Mouse (Mus musculus): ENCODE results near the gene Lmln. TPM values are rescaled to one million over a fixed set of nuclear protein-coding genes. Genes with fewer than 3 reads are reported as not detected.
A peak's percentile ranks its signal among the peaks of the same experiment; 100 is the strongest.

The Lmln gene
- polyA plus RNA-seq, 1 experiment: 0.78 TPM

DNA sequence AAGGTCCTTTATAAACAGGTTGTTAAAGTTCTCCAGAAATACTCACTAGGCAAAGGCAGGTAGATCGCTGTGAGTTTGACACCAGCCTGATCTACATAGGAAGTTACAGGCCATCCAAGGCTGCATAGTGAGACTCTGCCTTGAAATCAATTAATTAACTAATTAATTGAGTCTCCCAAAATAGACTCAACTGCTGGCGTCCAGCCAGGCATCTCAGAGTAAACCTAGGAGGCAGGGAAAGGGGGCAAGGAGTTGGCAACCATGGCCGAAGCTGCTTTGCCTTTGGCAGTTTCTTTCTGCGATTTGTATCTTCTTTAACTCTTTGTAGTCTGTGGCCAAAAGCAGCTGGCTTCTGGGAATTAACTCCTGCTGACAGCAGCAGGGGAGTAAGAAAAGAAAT, 51.4 kb downstream of the Lmln start:
- Histone ChIP-seq H3K4me2 (ENCODE audit: low read depth) (no peak overlapping the region), H3K79me2 (ENCODE audit: control insufficient read depth, insufficient read depth) (no peaks in the 10 kb centered on the region), H3K36me3 (ENCODE audit: control insufficient read depth, insufficient read depth) (no peaks in the 10 kb centered on the region), H3K27me3 (ENCODE audit: control insufficient read depth, insufficient read depth, insufficient read length) (no peaks in the 10 kb centered on the region), H3K4me3 (no peak overlapping the region), H3ac (ENCODE audit: control insufficient read depth, insufficient read length) (no peak overlapping the region)
- TF ChIP-seq E2F4 (IDR thresholded peaks at IDR 0.05; ENCODE audit: insufficient read depth): no peak
- no peak for TF ChIP-seq CEBPB (IDR thresholded peaks at IDR 0.05; ENCODE audit: insufficient read depth, poor library complexity, severe bottlenecking)
- TF ChIP-seq SRF (IDR thresholded peaks at IDR 0.05; ENCODE audit: control insufficient read depth, insufficient read length, low read depth): no peak
- TF ChIP-seq POLR2AphosphoS2 (IDR thresholded peaks at IDR 0.05; ENCODE audit: insufficient read length, low read depth): no peak
- no peak for TF ChIP-seq POLR2A (IDR thresholded peaks at IDR 0.05; ENCODE audit: insufficient read length, low read depth)
- TF ChIP-seq MYOD1 (IDR thresholded peaks at IDR 0.05; ENCODE audit: control insufficient read depth in 1 of 3, insufficient read length in 2 of 3, low read depth in 2 of 3): no peak
- TF ChIP-seq MAX (IDR thresholded peaks at IDR 0.05; ENCODE audit: low read depth): no peak
- no peak for TF ChIP-seq MYOG (IDR thresholded peaks at IDR 0.05; ENCODE audit: control insufficient read depth in 1 of 3, insufficient read depth in 1 of 3, insufficient read length in 2 of 3, low read depth in 2 of 3)
- TF ChIP-seq TCF3 (IDR thresholded peaks at IDR 0.05; ENCODE audit: insufficient read length, low read depth): no peak
- TF ChIP-seq USF1 (IDR thresholded peaks at IDR 0.05; ENCODE audit: low read depth): no peak
- TF ChIP-seq TCF12 (IDR thresholded peaks at IDR 0.05; ENCODE audit: insufficient read depth, poor library complexity, severe bottlenecking): no peak

DNA sequence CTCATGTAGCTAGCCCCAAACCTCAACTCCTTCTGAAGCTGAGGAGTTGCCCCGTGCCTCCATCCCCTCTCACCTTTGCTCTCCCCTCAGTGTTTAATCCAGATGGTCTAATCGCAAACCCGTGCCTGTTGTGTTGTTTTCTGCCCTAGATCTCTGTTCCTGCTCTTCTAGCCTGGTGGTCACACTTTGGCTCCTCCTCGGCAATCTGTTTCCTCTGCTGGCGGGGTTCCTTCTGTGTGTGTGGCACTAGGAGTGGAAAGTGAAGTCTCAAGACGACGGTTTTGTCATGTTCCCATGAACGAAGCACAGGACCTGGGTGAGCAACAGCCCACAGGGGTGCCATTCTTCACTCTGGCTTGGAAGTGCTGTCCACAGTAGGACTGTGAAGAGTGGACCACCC, 61.1 kb downstream of the Lmln start:
- no peak overlapping the region for H3K4me3 ChIP-seq
- H3K36me3 ChIP-seq (ENCODE audit: control insufficient read depth, insufficient read depth): no peaks in the 10 kb centered on the region
- TF ChIP-seq TCF3 (IDR thresholded peaks at IDR 0.05; ENCODE audit: insufficient read length, low read depth) (no peak), USF1 (IDR thresholded peaks at IDR 0.05; ENCODE audit: low read depth) (no peak), SRF (IDR thresholded peaks at IDR 0.05; ENCODE audit: control insufficient read depth, insufficient read length, low read depth) (no peak), MYOD1 (IDR thresholded peaks at IDR 0.05; ENCODE audit: control insufficient read depth in 1 of 3, insufficient read length in 2 of 3, low read depth in 2 of 3) (no peak), MYOG (IDR thresholded peaks at IDR 0.05; ENCODE audit: control insufficient read depth in 1 of 3, insufficient read depth in 1 of 3, insufficient read length in 2 of 3, low read depth in 2 of 3) (no peak)
- H3K79me2 ChIP-seq (ENCODE audit: control insufficient read depth, insufficient read depth): no peaks in the 10 kb centered on the region
- no peak overlapping the region for H3K4me2 ChIP-seq (ENCODE audit: low read depth)
- no peaks in the 10 kb centered on the region for H3K27me3 ChIP-seq (ENCODE audit: control insufficient read depth, insufficient read depth, insufficient read length)
- H3ac ChIP-seq (ENCODE audit: control insufficient read depth, insufficient read length): no peak overlapping the region

DNA sequence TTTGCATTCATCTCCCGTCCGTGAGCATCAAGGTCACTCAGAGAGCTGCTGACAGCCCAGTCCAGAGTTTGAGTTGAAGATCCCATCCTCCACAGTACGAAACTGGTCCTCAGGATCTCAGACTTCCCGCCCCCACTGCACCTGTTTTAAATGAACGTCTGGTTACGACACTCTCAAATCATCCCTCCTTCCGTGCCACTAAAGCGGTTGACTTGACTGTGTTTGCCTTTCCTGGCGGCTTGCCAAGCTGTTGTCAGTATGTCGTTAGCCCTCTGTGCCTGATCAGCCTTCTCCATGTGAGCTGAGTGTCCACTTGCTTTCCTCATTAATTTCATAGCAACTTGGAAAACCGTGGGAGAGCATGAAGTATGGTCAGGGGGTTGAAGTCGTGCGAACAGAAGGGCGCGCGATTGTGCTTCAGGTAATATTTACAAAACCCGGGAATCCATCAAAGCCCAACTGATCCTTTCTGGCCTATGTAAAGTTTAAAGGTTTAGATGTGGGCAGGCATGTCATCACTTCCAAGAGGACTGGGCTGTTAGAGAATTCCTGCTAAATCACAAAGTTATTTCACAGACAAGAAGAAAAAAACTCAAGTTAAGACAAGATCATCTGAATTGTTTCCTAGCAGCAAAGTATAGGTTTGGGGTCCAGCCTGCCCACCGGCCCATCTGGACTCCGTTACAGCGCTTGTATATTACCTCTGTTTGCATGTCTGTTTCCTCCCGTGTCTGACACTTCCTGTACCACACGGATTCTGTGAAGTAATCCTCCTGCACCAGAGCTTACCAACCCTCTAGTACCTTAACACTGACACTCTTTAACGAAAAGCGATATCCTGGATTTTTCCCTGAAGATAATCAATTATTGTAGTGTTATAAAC, 61.9 kb downstream of the Lmln start:
- H3K27me3 ChIP-seq (ENCODE audit: control insufficient read depth, insufficient read depth, insufficient read length): no peaks in the 10 kb centered on the region
- no peak overlapping the region for H3K4me2 ChIP-seq (ENCODE audit: low read depth)
- H3K4me3 ChIP-seq: no peak overlapping the region

DNA sequence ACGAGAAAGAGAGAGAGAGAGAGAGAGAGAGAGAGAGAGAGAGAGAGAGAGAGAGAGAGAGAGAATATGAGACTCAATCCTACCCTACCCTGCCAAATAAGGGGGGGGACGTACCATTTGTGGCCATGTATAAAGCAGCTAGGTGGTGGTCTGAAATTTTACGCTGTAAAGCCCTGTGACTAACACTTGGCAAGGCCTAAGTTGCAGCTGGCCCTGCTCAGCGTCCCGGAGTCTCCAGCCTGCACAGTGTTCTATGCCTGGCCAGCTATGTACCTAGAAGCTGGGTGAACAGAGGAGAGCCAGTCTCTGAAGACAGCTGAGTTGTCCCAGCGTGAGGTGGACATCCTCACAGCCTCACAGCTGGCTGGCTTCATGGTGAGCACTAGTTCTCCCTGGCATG, 64.7 kb downstream of the Lmln start:
- no peaks in the 10 kb centered on the region for H3K27me3 ChIP-seq (ENCODE audit: control insufficient read depth, insufficient read depth, insufficient read length)
- no peak for TF ChIP-seq TCF12 (IDR thresholded peaks at IDR 0.05; ENCODE audit: insufficient read depth, poor library complexity, severe bottlenecking)
- TF ChIP-seq MYOG (IDR thresholded peaks at IDR 0.05; ENCODE audit: control insufficient read depth in 1 of 3, insufficient read depth in 1 of 3, insufficient read length in 2 of 3, low read depth in 2 of 3): no peak
- TF ChIP-seq POLR2AphosphoS2 (IDR thresholded peaks at IDR 0.05; ENCODE audit: insufficient read length, low read depth): no peak
- TF ChIP-seq USF1 (IDR thresholded peaks at IDR 0.05; ENCODE audit: low read depth): no peak
- H3K79me2 ChIP-seq (ENCODE audit: control insufficient read depth, insufficient read depth): no peaks in the 10 kb centered on the region

More for the DNA sequence above, 61.9 kb downstream of the Lmln start:
- TF ChIP-seq E2F4 (IDR thresholded peaks at IDR 0.05; ENCODE audit: insufficient read depth): no peak
- no peak for TF ChIP-seq TCF3 (IDR thresholded peaks at IDR 0.05; ENCODE audit: insufficient read length, low read depth)
- TF ChIP-seq POLR2AphosphoS2 (IDR thresholded peaks at IDR 0.05; ENCODE audit: insufficient read length, low read depth): no peak
- no peak for TF ChIP-seq MYOG (IDR thresholded peaks at IDR 0.05; ENCODE audit: control insufficient read depth in 1 of 3, insufficient read depth in 1 of 3, insufficient read length in 2 of 3, low read depth in 2 of 3)
- no peak for TF ChIP-seq POLR2A (IDR thresholded peaks at IDR 0.05; ENCODE audit: insufficient read length, low read depth)
- TF ChIP-seq REST (IDR thresholded peaks at IDR 0.05; ENCODE audit: insufficient read depth, insufficient read length): no peak
- TF ChIP-seq CEBPB (IDR thresholded peaks at IDR 0.05; ENCODE audit: insufficient read depth, poor library complexity, severe bottlenecking): no peak
- TF ChIP-seq MYOD1 (IDR thresholded peaks at IDR 0.05; ENCODE audit: control insufficient read depth in 1 of 3, insufficient read length in 2 of 3, low read depth in 2 of 3): no peak
- no peak for TF ChIP-seq TCF12 (IDR thresholded peaks at IDR 0.05; ENCODE audit: insufficient read depth, poor library complexity, severe bottlenecking)
- TF ChIP-seq MAX (IDR thresholded peaks at IDR 0.05; ENCODE audit: low read depth): no peak
- no peak for TF ChIP-seq SRF (IDR thresholded peaks at IDR 0.05; ENCODE audit: control insufficient read depth, insufficient read length, low read depth)
- TF ChIP-seq USF1 (IDR thresholded peaks at IDR 0.05; ENCODE audit: low read depth): no peak
- no peaks in the 10 kb centered on the region for H3K79me2 ChIP-seq (ENCODE audit: control insufficient read depth, insufficient read depth)
- H3K36me3 ChIP-seq (ENCODE audit: control insufficient read depth, insufficient read depth): no peaks in the 10 kb centered on the region
- H3ac ChIP-seq (ENCODE audit: control insufficient read depth, insufficient read length): no peak overlapping the region

DNA sequence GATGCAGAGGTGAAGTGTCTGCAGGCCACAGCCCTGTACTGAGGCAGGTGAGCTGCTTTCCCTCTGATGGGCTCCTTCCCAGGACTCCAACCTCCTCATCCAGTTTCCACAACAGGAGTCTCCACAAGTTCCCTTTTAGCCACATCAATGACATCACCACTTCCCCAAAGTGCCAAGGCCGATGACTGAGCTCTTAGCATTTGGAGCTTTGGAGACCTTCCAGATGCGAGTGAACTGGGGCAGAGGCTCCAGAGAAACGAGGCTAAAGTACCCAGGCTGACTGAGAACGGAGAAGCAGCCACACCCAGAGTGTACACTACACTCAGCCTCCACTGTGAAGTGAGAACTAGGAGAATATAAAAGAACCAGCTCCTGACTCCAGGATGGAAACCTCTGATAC, 68.4 kb downstream of the Lmln start:
- no peak overlapping the region for H3ac ChIP-seq (ENCODE audit: control insufficient read depth, insufficient read length)

More for the DNA sequence above, 64.7 kb downstream of the Lmln start:
- Histone ChIP-seq H3K4me2 (ENCODE audit: low read depth) (no peak overlapping the region), H3K36me3 (ENCODE audit: control insufficient read depth, insufficient read depth) (no peaks in the 10 kb centered on the region), H3ac (ENCODE audit: control insufficient read depth, insufficient read length) (no peak overlapping the region), H3K4me3 (no peak overlapping the region)

More for the DNA sequence above, 68.4 kb downstream of the Lmln start:
- Histone ChIP-seq H3K27me3 (ENCODE audit: control insufficient read depth, insufficient read depth, insufficient read length) (peaks cover 8% of the 10 kb centered on the region), H3K4me2 (ENCODE audit: low read depth) (peak overlapping the region; percentile 15), H3K4me3 (no peak overlapping the region), H3K79me2 (ENCODE audit: control insufficient read depth, insufficient read depth) (no peaks in the 10 kb centered on the region), H3K36me3 (ENCODE audit: control insufficient read depth, insufficient read depth) (no peaks in the 10 kb centered on the region)
- no peak for TF ChIP-seq POLR2AphosphoS2 (IDR thresholded peaks at IDR 0.05; ENCODE audit: insufficient read length, low read depth)
- TF ChIP-seq POLR2A (IDR thresholded peaks at IDR 0.05; ENCODE audit: insufficient read length, low read depth): no peak
- no peak for TF ChIP-seq CEBPB (IDR thresholded peaks at IDR 0.05; ENCODE audit: insufficient read depth, poor library complexity, severe bottlenecking)

Data from myocyte (in vitro differentiated cells).